Mouse (Mus musculus) MEL-GATA-1-ER (cell line): ENCODE results near the gene Stk17b.

Experiments
- DNase-seq: peaks from one replicate; pipeline ENCODE4 v3.0.0-alpha.2; 2012; ENCODE audit warnings: low read depth; ENCODE audit errors: extremely low read depth

The Stk17b gene

GRCm38 (mm10) chr1:53784721-53785418, at the start of gene Stk17b:
Stk17b (minus strand) TSS chr1:53785224.
- peak; percentile 85 for DNase-seq

DNA sequence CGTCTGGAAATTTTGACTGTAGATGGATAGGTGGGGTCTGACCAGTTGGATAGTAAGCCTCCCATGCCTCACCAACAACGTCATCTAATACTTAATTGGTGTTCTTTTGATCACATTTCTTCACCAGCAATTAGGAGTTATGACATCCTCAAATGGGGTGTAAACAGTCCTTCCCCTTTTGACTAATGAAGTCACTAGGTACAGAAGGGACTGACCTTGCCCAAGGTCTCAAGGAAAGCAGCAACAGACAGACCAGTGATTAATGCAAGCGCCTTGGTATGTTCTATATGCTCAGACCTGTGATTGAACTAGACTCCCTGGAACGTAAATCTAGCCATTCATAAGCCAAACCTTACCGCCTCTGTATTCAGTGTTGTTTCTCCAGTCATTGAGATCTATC, 45.3 kb upstream of the Stk17b start:
- DNase-seq = no peak

GRCm38 (mm10) chr1:53829089-53829488, 44.1 kb upstream of the Stk17b start:
- no peak for DNase-seq

DNA sequence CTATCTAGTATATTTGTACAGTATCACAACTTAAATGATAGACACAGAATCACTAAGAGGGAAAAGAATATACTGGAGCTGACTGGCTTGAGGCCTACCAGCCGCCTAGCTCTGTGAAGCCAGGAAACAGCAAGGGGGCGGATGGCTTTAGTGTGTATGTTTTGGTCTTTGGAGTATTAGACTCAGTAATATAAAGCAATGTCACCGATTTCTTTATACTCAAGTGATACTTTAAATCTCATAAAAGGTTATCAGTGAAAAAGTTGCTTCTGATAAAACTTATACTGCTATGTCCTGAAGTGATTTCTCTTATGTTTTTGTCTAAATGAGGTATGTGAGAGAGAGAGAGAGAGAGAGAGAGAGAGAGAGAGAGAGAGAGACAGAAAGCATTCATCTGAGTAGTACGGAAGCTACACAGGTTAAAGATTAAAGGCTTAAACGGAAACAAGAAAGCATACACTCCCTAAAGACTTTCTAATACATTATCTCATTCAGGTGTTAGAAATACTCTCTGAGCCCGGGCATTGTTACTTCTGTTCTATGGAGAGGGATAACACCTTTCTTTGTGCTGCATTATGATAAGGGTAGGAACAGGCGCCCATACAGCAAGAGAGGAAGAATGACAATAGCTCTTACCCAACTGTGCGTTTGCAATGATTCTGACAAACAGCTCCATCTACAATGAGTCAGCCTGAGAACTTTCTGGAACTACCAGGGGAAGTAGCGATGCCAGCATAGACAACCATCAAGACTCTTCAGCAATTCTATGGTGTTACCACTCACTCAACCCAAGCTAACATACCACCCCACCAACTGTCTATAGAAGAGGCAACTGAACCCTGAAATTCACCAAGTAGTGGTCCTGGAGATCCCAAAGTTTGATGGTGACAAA, 39.7 kb upstream of the Stk17b start:
- DNase-seq = no peak

DNA sequence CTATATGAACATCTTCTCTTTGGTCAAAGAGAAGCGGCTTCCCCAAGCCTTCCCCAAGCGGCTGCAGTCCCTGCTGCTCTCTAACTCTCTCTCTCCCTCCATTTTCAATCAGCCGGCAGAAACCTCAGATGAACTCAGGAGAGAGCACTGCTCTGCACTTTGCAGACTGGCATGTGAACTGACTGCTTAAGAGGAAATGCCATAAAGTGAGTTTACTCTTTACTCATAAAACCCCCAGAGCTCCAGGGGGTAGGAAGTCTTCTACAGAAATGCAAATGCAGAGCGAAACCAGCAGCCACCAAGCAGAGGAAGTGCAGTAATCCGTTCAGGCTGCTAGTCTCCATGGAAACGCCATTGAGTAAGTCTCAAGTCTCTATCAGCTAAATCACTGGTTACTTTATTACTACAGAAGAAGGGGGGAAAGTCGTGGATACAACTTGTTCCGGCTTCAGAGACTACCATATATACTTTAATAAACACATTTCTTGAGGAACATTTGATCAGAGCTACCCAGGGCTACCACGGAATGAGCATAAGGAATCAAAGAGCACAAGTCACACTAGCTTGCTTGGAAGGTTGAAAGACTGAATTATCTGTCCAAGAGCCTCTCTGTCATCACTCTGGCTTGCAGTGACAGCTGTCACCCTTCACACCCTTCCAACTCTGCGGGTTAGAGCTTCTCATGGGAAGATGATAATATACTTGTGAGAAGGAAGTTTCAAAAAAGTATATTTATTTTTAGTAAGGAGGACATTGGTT, 38.8 kb upstream of the Stk17b start:
- DNase-seq = no peak

DNA sequence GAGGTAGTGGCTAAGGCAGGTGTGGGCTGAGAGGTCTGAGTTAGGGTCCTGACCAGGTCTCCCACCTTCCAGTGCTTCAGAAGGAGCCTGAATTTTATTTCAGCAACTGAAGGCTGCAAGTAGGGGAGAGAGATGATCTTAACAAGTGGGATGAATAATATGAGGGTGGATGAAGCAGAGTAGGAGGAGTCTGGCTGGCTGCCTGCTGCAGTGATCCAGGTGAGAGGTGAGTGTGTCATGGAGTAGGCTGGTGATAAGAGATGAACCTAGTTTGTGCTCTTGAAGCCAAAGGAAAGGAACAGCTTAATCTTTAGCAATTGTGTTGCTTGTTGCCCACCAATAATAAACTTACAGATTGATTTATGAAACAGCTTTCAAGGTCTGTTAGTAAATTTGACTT, 37.0 kb upstream of the Stk17b start:
- no peak for DNase-seq

DNA sequence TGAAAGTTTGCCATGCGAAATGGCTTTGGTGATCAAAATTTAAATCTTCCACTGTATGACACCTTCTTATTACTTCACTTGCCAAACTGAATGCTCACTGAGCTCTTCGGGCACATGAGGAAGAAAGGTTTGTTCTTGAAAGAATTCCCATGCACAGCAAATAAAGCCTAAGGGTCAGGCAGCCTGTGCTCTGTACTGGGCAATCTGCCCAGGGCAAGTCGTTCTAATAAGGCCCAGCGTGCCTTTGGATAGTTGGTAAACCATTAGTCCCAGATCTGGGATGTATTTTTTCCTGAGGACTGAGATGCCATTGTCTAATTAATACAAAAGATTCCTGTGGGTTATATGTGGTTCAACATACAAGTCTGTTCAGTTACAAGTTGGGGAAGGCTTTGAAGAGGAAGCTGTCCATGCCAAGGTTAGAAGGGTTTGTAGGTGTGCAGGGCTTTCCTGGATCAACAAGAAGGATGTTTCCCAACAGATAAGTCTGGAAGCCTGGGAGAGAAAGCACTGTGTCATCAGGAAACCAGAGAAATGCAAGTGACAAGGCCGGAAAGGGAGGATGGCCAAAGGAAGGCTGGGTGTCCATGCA, 35.1 kb upstream of the Stk17b start:
- DNase-seq = no peak

DNA sequence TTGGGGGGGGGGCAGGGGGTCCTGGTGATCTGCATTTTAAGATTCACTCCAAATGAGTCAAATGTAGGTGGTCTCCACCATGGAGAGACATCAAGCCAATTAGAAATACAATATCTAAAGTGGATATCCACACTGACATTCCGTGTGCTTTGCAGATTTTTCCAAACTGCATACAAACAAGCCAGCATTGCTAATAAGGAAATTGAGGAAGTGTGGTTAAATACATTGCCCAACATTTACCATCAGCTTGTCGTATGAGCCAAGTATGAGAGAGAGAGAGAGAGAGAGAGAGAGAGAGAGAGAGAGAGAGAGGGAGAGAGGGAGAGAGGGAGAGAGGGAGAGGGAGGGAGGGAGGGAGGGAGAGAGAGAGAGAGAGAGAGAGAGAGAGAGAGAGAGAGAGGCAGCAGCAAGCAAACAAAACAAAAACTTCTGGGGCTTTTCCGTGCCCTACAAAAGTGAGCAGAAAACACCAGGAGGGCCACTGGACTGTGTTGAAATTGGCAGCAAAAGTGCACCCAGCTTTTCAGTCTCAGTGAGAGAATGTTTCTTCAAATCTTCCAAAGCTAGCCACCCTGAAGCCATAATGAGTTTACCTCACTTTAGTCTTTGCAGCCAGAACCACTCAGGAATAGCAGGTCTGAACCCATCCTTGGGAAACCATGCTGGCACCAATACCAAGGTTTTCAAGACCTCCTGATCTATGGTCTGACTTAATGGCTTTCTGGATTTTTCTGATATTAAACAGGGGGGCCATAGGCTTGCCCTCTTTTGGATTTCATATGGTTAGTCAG, 33.2 kb upstream of the Stk17b start:
- no peak for DNase-seq

- DNase-seq = no peak
Observed at GRCm38 (mm10) chr1:53816353-53816752, 31.3 kb upstream of the Stk17b start.

- DNase-seq = no peak
Observed at GRCm38 (mm10) chr1:53814077-53814705, 29.2 kb upstream of the Stk17b start.

DNA sequence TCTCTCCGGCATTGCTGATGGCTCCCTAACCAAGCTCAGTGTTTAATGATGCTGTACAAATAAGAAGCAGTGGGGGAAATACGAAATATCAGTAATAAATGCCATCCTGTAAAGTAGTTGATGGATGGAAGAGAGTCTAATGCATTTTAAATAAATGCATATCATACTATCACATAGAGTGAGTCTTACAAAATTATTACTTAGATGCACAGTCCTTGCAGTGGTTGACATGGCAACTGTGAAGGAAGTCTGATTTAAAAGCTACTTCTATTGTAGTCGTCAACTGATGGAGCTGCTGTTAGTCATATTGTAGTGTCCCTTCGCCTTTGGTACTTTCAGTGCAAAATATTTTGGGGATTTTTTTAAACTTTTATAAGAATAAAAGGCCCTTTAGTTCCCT, 26.9 kb upstream of the Stk17b start:
- no peak for DNase-seq

- DNase-seq = no peak
Observed at GRCm38 (mm10) chr1:53808229-53808628, 23.2 kb upstream of the Stk17b start.

DNA sequence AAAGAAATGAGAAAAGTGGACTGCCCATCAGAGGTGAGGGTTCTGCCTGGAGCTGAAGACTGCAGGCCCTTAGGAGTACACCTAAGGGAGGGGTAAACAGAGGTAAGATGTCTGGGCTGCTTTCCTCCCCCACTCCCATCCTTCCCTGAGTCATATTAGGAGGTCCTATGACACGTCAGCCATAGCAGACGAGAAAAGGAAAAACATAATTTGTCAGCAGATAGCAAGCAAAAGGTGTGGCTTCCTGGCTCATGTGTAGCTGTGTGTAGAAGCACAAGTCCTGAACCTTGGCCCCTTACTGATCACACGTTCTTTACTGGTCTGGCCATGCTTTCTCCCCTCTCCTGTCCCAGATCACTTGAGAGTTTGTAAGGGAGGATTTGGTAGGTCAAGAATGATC, 12.8 kb upstream of the Stk17b start:
- no peak for DNase-seq

DNA sequence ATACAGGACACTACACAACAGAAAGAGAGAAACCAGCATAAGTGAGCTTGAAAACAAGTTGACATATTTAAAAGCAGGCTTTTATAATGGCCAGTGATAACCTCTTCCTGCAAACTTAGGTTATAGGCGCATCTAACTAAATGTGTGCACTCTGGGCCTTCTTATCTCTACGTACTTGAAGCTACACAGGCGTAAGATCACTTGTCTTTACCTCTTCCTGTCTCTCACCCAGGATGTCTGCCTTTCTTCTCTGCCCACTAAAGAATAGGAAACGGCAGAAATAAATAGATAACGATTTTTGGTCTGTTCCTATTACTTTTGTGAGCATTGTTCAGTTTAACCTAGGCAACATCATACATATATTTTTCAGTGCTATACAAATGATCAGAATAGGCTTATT, 12.1 kb upstream of the Stk17b start:
- DNase-seq = peak; percentile 58

DNA sequence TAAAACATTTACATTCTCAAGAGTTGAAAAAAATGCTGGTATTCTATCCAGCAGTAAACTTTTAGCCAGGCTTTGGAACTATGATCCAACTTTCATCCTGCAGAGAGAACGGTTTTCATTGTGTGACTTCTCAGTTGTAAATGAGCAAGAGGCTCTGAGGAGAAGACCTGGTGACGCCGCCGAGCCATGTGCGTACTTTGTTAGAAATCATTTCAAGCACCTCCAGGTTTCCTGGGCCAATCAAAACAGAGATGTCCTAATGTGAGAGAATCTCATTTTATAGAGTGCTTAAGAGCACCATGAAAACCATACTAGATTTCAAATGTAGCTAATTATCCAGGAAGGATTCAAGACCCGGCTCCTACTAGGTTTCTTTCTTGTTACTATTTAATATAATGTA, 11.2 kb upstream of the Stk17b start:
- no peak for DNase-seq

GRCm38 (mm10) chr1:53795591-53795990, 10.6 kb upstream of the Stk17b start:
- no peak for DNase-seq

- no peak for DNase-seq
Observed at GRCm38 (mm10) chr1:53795081-53795480, 10.1 kb upstream of the Stk17b start.

DNA sequence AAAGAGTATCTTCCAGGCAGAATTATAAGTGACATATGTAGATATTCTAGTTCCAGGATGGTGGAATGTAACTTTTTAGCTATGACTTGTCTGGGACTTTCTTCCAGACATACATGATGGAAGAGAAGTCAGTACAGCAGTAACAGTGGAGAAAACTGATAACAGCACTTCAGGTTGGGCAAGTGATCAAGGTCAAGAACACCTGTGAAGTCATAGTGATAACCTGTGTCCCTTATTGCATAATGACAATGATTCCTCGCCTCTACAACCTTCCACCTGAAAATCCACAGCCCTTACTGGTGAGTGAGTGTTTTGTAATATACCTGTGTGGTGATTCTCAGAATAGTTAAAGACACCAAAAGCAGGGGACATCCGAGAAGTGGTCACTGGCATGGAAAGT, 9.3 kb upstream of the Stk17b start:
- no peak for DNase-seq

DNA sequence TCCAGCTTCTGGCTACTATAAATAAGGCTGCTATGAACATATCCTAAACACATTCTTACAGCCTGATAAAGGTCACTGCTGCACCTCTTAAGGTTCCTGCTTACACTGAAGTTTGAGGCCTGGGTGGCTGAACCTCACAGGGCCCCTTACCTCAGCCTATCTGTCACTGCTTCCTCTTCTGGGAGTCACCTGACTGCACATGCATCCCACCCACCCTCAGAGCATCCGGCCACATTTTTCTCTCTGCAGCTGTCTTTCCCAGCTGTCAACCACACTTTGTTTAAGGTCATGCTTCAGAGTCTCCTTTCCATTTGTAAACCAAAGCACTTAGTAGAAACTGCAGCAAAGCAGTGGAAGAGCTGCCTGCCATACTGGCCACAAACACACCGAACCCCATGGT, 6.3 kb upstream of the Stk17b start:
- DNase-seq = no peak

DNA sequence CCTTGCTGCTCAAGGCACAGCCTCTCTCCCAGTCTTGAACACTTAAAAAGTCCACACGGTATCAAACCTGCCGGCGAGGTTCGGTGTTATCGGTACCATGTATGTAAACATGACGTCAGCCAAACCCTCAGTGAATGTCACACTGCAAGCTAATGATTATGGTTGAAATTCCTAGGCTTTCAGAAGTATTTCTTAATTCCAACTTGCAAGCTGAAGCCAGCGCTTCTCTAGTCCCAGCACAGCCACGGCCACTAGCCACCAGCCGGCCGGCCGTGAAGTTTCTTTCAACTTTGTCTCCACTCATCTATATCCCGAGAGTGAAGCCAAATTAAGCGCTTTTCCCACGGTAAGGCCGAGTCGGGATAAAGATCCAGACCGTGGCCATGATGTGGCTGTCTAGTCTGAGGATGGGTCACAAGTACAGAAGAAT, 718 bp downstream of the Stk17b start:
- peak; percentile 60 for DNase-seq
